Mouse (Mus musculus): ENCODE measurements at regions not wholly inside any gene's neighbourhood (a gene's known extent, or its start where the extent isn't known, plus 50 kb on each side); places are given as distances from the start of the nearest gene placed in this dataset.

- ATAC-seq (replicated peaks; ENCODE audit: poor library complexity) = no peak
Observed at GRCm38 (mm10) chr13:10741391-10741790, 380.7 kb upstream of the Chrm3 start.

DNA sequence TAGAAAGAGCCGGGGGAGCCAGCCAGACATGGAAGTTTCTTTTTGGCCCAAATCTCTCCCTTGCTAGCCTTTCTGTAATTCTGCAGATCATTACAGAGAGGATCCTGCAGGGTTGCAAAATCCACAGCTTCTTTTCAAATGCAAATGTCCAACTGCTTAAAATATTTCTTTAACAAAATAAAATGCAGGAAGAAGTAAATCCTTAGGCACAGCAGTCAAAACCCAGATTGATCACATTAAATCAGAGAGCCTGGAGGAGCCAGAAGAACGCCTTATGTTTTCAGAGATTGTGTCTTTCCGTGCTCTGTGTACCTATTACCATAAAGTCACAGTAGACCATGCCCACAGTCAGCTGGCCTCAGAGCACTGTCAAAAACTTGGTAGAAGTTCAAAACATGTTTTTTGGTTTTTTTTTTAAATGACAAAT, 365.1 kb upstream of the Chrm3 start:
- no peak for ATAC-seq (replicated peaks; ENCODE audit: poor library complexity)

DNA sequence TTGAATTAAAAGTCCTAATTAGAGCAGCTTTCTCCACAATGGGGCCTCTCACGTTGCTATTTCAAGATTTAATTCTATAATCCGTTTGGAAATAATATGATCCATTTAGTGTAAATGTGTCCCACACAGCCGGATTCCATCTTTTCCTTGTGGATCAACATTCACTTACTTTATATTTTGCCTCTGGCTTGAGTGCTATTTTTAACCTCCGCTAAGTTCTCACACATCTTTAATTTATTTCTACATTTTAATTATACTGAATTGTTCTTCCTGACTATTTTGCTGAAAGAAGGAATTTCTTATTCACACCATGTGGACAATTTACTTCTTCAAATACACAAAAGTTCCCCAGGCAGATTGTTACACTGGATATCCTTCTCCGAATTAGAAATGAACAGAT, 364.7 kb upstream of the Chrm3 start:
- no peak for ATAC-seq (replicated peaks; ENCODE audit: poor library complexity)

DNA sequence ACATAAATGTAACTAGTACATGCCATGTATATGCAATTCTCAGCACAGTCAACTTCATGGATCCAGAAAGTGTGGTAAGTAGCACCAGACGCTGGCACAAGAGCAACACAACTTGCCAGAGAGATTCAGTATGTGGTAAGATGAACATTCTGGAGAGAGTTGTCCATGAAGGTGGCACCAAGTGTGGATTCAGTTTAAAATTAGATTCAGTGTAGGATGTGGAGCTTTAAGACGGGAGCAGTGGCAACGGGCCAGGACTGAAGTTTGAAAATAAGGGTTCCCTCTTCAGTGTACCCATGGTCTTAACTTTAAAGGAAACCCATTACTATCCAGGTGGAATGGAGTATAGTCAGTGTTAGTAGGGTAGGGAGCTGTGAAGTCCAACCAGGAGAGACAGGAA, 360.0 kb upstream of the Chrm3 start:
- ATAC-seq (replicated peaks; ENCODE audit: poor library complexity) = no peak

- ATAC-seq (replicated peaks; ENCODE audit: poor library complexity) = no peak
Observed at GRCm38 (mm10) chr13:10711451-10711850, 350.8 kb upstream of the Chrm3 start.

DNA sequence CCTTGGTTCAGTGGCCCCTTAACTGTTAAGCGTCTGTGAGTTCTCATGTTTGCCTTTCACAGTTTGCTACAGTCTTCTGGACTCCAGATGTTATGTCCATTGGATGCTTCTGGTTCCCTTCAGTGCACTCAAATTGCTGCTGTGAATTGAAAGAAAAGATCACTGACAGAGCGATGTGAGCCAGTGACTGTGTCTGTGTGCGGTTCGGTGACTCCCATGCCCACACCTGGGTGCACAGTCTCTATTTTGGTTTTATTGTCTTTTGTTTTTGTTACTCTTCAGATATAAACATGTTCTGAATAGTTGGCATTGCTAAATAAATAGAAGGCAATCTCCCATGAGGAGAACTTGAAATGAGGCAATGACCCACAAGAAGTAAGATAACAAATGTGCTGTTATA, 350.3 kb upstream of the Chrm3 start:
- no peak for ATAC-seq (replicated peaks; ENCODE audit: poor library complexity)

DNA sequence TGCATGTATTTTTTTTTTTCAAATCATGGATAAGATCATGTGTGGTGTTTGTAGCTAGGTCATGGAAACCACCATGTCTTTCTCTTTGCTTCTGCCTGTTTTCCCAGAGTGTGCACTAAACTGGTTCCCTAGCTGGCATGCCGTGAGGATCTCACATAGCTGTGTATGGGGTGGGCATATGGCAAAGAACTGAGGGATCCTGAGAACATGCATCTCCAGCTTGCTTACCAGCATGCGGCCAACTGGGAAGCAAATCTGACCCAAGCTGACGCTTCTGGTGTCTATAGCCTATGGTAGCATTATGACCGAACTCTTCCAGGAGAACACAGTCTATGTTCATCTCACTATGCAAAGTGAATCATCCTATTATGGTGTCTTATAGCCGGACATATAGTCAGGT, 336.5 kb upstream of the Chrm3 start:
- no peak for ATAC-seq (replicated peaks; ENCODE audit: poor library complexity)

- no peak for ATAC-seq (replicated peaks; ENCODE audit: poor library complexity)
Observed at GRCm38 (mm10) chr13:10696181-10696977, 335.7 kb upstream of the Chrm3 start.

GRCm38 (mm10) chr13:10691307-10691706, 330.7 kb upstream of the Chrm3 start:
- ATAC-seq (replicated peaks; ENCODE audit: poor library complexity) = no peak

DNA sequence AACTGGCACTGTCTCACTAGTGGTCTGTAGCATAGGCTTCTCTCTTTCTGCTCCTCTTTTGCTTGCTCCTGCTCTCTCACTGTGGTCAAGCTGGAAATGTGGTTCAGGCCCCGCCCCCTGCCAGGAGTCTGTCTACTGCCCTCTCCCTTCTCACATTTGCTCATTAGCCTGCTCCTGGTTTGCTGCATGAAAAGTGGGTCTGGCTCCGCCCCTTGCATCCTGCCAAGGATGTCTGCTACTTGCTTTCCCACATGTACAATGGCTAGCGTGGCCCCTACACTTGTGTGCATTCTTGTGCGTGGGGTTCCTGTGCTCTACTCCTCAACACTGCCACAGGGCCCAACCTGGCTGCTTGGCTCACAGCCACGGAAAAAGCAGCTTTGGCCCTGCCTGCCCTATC, 326.7 kb upstream of the Chrm3 start:
- ATAC-seq (replicated peaks; ENCODE audit: poor library complexity) = no peak

DNA sequence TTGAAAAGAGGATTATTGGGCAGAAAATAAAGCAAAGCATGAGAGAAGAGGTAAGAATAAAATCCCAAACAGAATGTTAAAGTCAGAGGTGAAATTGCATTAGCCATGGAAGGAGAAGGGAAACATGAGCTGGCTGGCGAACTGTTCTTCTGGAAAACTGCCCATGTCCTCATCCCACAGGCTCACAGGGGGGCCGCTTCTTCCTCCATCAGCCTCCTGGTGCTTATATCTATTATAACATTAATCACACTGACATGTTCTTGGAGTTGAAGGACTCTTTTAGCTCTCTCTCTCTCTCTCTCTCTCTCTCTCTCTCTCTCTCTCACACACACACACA, 293.4 kb upstream of the Chrm3 start:
- no peak for ATAC-seq (replicated peaks; ENCODE audit: poor library complexity)

- ATAC-seq (replicated peaks; ENCODE audit: poor library complexity) = no peak
Observed at GRCm38 (mm10) chr13:10653376-10654085, 292.9 kb upstream of the Chrm3 start.

- no peak for ATAC-seq (replicated peaks; ENCODE audit: poor library complexity)
Observed at GRCm38 (mm10) chr13:10636859-10637258, 276.2 kb upstream of the Chrm3 start.

GRCm38 (mm10) chr13:10630467-10630866, 269.8 kb upstream of the Chrm3 start:
- ATAC-seq (replicated peaks; ENCODE audit: poor library complexity) = no peak

DNA sequence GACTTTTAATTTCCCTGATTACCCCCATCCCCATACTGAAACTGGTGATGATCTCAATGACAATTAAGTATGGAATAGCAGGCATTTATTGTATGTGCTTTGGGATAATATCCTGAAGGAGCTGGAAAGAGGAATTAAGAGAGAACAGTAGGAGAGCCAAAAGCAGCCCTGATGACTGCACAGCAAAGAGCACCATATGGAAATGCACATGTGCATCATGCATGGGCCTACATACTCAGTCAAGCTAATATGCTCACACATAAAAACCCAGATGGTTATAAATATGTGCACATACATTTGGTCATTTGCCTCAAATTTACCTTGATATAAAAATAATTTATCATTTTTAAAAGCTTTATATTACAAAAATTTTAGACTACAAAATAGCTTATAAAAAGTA, 259.0 kb upstream of the Chrm3 start:
- ATAC-seq (replicated peaks; ENCODE audit: poor library complexity) = no peak

- no peak for ATAC-seq (replicated peaks; ENCODE audit: poor library complexity)
Observed at GRCm38 (mm10) chr13:10618421-10618954, 257.8 kb upstream of the Chrm3 start.

- no peak for ATAC-seq (replicated peaks; ENCODE audit: poor library complexity)
Observed at GRCm38 (mm10) chr13:10574951-10575350, 214.3 kb upstream of the Chrm3 start.

DNA sequence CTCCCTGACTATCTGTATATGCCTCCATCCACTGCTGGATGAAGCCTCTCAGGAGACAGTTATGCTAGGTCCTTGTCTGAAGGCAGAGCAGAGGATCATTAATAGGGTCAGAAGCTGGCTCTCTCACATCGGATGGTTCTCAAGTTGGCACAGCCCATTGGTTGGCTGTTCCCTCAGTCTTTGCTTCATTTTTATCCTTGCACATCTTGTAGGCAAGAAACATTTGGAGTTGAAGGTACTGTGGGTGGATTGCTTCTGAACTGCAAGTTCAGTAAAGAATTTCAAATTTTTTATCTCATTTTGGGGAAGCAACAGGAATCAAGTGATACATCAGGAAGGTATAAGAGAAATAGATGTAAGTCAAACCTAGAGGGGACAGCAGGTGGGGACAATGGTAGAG, 206.2 kb upstream of the Chrm3 start:
- no peak for ATAC-seq (replicated peaks; ENCODE audit: poor library complexity)

DNA sequence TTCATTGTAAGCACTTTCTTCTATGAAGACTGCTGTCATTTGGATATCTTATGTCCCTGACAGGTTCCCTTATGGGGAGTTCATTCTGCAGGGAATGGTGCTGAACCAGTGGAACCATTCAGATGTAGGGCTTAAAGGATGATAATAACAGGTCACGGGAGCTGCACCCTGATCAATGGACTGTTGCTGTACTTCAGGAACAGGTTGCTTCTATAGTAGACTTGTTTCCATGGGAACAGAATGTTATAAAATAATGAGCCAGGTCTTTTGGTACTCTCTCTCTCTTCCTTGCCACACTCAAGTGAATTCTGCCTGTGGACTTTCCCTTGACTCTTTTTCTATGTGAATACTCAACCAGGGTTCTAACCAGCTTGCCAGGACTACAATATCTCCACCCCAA, 196.9 kb upstream of the Chrm3 start:
- no peak for ATAC-seq (replicated peaks; ENCODE audit: poor library complexity)

GRCm38 (mm10) chr13:10554595-10554994, 193.9 kb upstream of the Chrm3 start:
- no peak for ATAC-seq (replicated peaks; ENCODE audit: poor library complexity)

- peak; percentile 41 for ATAC-seq (replicated peaks; ENCODE audit: poor library complexity)
Observed at GRCm38 (mm10) chr13:10542723-10543122, 182.1 kb upstream of the Chrm3 start.

DNA sequence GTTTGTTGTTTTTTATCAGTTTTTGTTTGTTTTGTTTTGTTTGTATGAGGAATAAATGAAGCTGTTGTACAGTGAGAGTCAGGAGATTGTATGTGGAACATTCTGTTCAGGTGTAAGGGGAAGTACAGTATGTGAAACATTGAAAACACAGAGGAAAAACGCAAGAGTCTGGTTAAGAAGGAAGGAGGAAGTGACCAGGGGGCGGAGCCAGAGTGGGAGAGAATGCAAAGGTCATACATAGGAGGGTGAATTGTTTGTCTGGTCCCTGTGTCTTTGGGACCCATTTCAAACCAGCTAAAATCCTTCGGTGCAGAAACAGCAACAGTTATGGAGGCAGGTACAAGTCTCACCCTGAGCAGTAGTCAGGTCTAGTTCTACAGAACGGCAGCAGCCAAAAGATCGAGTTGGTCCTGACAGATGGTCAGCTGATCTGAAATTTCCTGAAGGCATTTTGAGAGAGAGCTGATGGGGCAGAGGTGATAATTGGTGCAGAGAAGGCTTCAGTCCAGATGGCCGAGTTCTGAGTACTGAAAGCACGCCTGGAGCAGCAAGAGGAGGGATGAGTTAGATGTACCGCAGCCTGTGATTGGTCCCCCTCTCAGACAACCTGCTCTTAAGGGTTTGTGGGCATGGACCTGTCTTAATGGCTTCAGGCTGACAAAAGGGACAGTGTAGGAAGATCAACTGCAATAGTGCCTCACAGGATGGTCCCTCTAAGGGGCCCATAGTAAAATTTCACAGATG, 179.7 kb upstream of the Chrm3 start:
- ATAC-seq (replicated peaks; ENCODE audit: poor library complexity) = peak; percentile 66

Data from megakaryocyte progenitor cell, adult 5-6 weeks (primary cell).